Mouse (Mus musculus): ENCODE results near the gene Myt1l. TPM values are rescaled to one million over a fixed set of nuclear protein-coding genes. Genes with fewer than 3 reads are reported as not detected.

Myt1l gene
- polyA plus RNA-seq, 1 experiment from 2014 or later = 0.16 TPM

- DNase-seq (ENCODE audit: low spot score) = no peak
Observed at GRCm38 (mm10) chr12:29952102-29952501, 423.9 kb downstream of the Myt1l start.

DNA sequence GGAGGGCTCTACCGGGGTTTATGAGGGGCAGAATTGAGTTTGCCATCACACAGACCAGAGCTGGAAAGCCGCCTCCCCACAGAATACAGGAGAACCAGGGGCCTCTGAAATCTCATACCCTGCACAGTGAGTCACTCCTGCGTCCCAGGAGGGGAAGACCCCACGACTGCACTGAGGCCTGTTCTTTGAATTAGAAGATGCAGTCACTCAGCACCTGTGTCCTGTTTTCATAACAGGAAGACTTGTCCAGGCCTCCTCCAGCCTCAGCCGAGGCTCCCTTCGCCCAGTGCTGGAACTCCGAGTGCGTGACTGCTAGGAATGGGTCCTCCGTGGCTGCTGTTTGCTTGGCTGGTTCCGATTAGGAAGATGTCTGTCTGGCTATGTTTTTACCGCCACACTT, 425.8 kb downstream of the Myt1l start:
- no peak for DNase-seq (ENCODE audit: low spot score)

DNA sequence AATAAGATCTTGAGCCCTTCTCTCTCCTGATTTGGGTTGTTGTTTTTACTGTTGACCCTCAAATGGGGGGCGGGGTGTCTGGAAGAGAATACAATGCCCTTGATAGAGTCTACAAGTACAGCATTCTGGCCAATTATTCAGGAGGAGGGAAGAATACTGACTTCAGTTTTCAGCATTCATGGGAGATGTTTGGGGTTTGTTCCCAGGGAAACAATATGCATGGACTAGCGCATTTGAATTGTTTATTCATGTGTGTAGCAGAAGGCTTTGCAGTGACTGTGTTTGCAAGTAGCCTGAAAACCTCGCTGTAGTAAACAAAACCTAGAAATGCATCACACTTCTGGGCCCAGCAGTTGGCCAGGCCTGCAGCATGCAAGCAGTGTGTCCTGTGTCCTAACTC, 426.3 kb downstream of the Myt1l start:
- no peak for DNase-seq (ENCODE audit: low spot score)

DNA sequence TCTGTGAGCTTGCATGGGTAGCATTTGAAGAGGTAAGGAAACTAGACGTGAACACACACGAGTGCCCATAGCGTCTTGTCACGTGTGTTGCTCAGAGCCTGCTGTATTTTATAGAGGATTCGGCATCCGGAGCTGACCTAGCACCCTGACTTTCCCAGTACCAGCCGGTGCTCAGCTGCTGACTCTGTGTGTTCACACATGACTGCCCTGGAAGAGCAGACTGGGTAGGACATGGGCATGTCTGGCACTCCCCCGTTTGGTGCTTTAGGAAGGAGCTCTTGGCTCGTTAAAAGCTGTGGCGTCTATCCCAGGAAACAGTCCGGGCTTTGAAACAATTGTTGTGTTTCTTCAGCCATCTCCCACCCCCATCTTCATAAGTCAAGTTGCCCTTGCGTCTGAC, 428.8 kb downstream of the Myt1l start:
- no peak for DNase-seq (ENCODE audit: low spot score)

DNA sequence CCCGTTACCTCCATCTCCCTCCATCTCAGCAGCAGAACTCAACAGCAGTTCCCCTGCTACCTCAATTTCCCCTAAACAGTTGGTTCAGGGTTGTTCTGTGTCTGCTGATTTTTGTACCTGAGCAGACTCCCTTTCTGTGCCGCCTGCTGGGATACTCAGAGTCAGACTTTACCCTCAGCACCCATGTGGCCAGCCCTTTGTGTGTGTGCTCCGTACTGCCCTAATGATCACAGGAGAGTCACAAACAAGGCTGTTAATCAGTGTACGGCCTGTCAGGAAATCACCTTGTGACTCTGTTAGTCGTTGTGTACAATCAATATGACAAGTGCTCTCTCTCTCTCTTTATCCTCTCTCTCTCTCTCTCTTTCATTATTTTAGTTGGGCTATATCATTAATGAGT, 430.5 kb downstream of the Myt1l start:
- no peak for DNase-seq (ENCODE audit: low spot score)

- DNase-seq (ENCODE audit: low spot score) = no peak
Observed at GRCm38 (mm10) chr12:29961041-29961440, 432.9 kb downstream of the Myt1l start.

GRCm38 (mm10) chr12:29965016-29965415, 436.8 kb downstream of the Myt1l start:
- no peak for DNase-seq (ENCODE audit: low spot score)

- DNase-seq (ENCODE audit: low spot score) = no peak
Observed at GRCm38 (mm10) chr12:29971795-29972464, 443.7 kb downstream of the Myt1l start.

DNA sequence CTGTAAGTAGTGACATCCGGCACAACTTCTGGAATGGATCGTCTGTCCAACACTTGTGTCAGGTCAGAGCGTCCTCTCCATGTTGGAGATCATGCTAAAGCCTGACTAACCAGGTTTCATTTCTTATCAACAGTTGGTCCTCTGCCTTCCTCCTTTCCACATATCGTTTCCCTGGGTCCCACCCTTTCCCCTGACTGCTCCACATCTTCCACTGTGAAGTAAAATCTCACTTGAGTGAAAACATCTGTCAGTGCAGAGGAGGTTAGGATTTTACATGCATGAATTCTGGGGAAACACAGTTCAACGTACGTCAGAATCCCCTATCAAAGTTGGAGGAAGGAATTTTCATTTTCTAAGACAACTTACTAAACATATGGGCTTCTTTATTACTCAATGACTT, 444.3 kb downstream of the Myt1l start:
- no peak for DNase-seq (ENCODE audit: low spot score)

All from thymus, postnatal 0 days (tissue).